Mouse (Mus musculus) heart, postnatal 0 days (tissue): ENCODE data around the gene Itgb2l.

Experiments used
- CTCF ChIP-seq: IDR thresholded peaks from 2 replicates; pipeline ENCODE4 v1.5.1; 2016; ENCODE audit warnings: antibody characterized with exemption, control low read depth, low read depth
- EP300 ChIP-seq: IDR thresholded peaks from 2 replicates; pipeline ENCODE4 v1.6.1; 2016; ENCODE audit warnings: antibody characterized with exemption, low read depth

- TF ChIP-seq EP300 (no peak), CTCF (no peak)
These were observed 17.4 kb upstream of the Itgb2l start for GRCm38 (mm10) chr16:96460788-96461187.
